ENCODE assay signal across 8 mouse cellular contexts in genomic region chr16:10783883-10784792, GRCm38 (mm10). TPM values are rescaled to one million over a fixed set of nuclear protein-coding genes. Genes with fewer than 3 reads are reported as not detected.
A peak's percentile ranks its signal among the peaks of the same experiment; 100 is the strongest.
DNase-seq lines count a peak whose midpoint lies in the region; ATAC-seq and TF ChIP-seq lines count a peak whose summit lies in the region.

No protein-coding gene starts in this region.

- H3K4me1 ChIP-seq in bone marrow macrophage, adult 2 months (ENCODE audit: control insufficient read depth, insufficient read depth, low read length): peaks cover 5% of the 10 kb centered on the region; the same call in 1 of the 2 replicates
- peaks cover 15% of the 10 kb centered on the region for H3K4me1 ChIP-seq in forebrain, embryonic 16.5 days (replicated peaks; ENCODE audit: control insufficient read depth, insufficient read depth, low read length)
- peaks cover 43% of the 10 kb centered on the region for H3K4me1 ChIP-seq in intestine, embryonic 15.5 days (replicated peaks)
- 0 out of 4 replicates have a peak, but pooled peaks cover 0 to 2% of the 10 kb centered on the region in 2 experiments for H3K4me1 ChIP-seq in liver, embryonic 14.5 days (replicated peaks; ENCODE audit: control insufficient read depth in 2 of 2, insufficient read depth in 2 of 2, low read length in 1 of 2)
- peaks cover 24% of the 10 kb centered on the region for H3K4me1 ChIP-seq in olfactory bulb, adult 2 months (ENCODE audit: control insufficient read depth, insufficient read depth, low read length)

- DNase-seq in layer of hippocampus, postnatal 14 days (ENCODE audit: low spot score in 2 of 2): peak; percentile 16 to 25
- no peak for DNase-seq in layer of hippocampus, adult 8-10 months (ENCODE audit: low spot score in 2 of 2)
- no peak for DNase-seq in liver, embryonic 14.5 days (ENCODE audit: low read depth in 3 of 3, low spot score in 3 of 3)

- TF ChIP-seq CTCF in bone marrow macrophage, adult 2 months (IDR thresholded peaks at IDR 0.05; ENCODE audit: low read depth, low read length): no peak
- TF ChIP-seq CTCF in liver, embryonic 14.5 days (IDR thresholded peaks at IDR 0.05; ENCODE audit: low read depth): no peak
- no peak for TF ChIP-seq CTCF in olfactory bulb, adult 2 months (IDR thresholded peaks at IDR 0.05; ENCODE audit: insufficient read depth, low read depth, low read length)

- no peak for ATAC-seq in forebrain, embryonic 16.5 days
- peak; percentile 6 for ATAC-seq in intestine, embryonic 15.5 days
- no peak for ATAC-seq in liver, embryonic 14.5 days (ENCODE audit: insufficient read depth)
- no peak for ATAC-seq in megakaryocyte-erythroid progenitor cell, adult 5-6 weeks (replicated peaks; ENCODE audit: low FRiP score, low TSS enrichment, poor library complexity, severe bottlenecking)

- H3K36me3 ChIP-seq in forebrain, embryonic 16.5 days (ENCODE audit: control insufficient read depth, insufficient read depth): no peaks in the 10 kb centered on the region
- no peaks in the 10 kb centered on the region for H3K36me3 ChIP-seq in intestine, embryonic 15.5 days
- no peaks in the 10 kb centered on the region for H3K36me3 ChIP-seq in liver, embryonic 14.5 days (replicated peaks; ENCODE audit: control insufficient read depth, insufficient read depth, low read depth)

- no peak overlapping the region for H3K27ac ChIP-seq in bone marrow macrophage, adult 2 months (ENCODE audit: insufficient read depth, low read depth, low read length)
- no peak overlapping the region for H3K27ac ChIP-seq in forebrain, embryonic 16.5 days (ENCODE audit: low read length)
- H3K27ac ChIP-seq in intestine, embryonic 15.5 days: peak overlapping the region; percentile 99
- no peak overlapping the region for H3K27ac ChIP-seq in liver, embryonic 14.5 days
- no peak overlapping the region for H3K27ac ChIP-seq in olfactory bulb, adult 2 months (ENCODE audit: insufficient read depth, low read depth, low read length)

- H3K27me3 ChIP-seq in forebrain, embryonic 16.5 days (replicated peaks; ENCODE audit: control insufficient read depth, insufficient read depth, low read length): peaks cover 14% of the 10 kb centered on the region
- no peaks in the 10 kb centered on the region for H3K27me3 ChIP-seq in intestine, embryonic 15.5 days (replicated peaks)
- peaks cover 26% of the 10 kb centered on the region for H3K27me3 ChIP-seq in liver, embryonic 14.5 days (ENCODE audit: control insufficient read depth, insufficient read depth, low read length)

- WGBS in forebrain, embryonic 16.5 days: 3% methylated on average over 81 of the region's 81 CpGs
- WGBS in intestine, embryonic 15.5 days: 1% methylated on average over 81 of the region's 81 CpGs
- WGBS in liver, embryonic 14.5 days (ENCODE audit: insufficient replicate concordance): 3% methylated on average over 80 of the region's 81 CpGs
- WGBS in olfactory bulb, adult 2 months: 4% methylated on average over 81 of the region's 81 CpGs

- H3K4me2 ChIP-seq in forebrain, embryonic 16.5 days (ENCODE audit: low read length): peak overlapping the region; percentile 100
- peak overlapping the region; percentile 91 for H3K4me2 ChIP-seq in intestine, embryonic 15.5 days (replicated peaks)
- peak overlapping the region; percentile 93 for H3K4me2 ChIP-seq in liver, embryonic 14.5 days (ENCODE audit: low read depth)

- no peak for TF ChIP-seq EP300 in liver, embryonic 14.5 days (IDR thresholded peaks at IDR 0.05; ENCODE audit: low read depth)

- no peak for TF ChIP-seq POLR2A in bone marrow macrophage, adult 2 months (IDR thresholded peaks at IDR 0.05; ENCODE audit: borderline replicate concordance, low read depth, low read length)
- no peak for TF ChIP-seq POLR2A in olfactory bulb, adult 2 months (IDR thresholded peaks at IDR 0.05; ENCODE audit: insufficient read depth, low read depth, low read length)

- peak overlapping the region; percentile 79 for H3K9ac ChIP-seq in forebrain, embryonic 16.5 days (replicated peaks; ENCODE audit: low read depth, low read length)
- H3K9ac ChIP-seq in intestine, embryonic 15.5 days: peak overlapping the region; percentile 71
- no peak overlapping the region for H3K9ac ChIP-seq in liver, embryonic 14.5 days (replicated peaks)

- peak overlapping the region; percentile 81 for H3K4me3 ChIP-seq in bone marrow macrophage, adult 2 months (ENCODE audit: insufficient read depth, low read length)
- H3K4me3 ChIP-seq in forebrain, embryonic 16.5 days (replicated peaks; ENCODE audit: low read length): peak overlapping the region; percentile 76
- H3K4me3 ChIP-seq in intestine, embryonic 15.5 days (replicated peaks): peak overlapping the region; percentile 83
- peak overlapping the region; percentile 42 to 81 for H3K4me3 ChIP-seq in liver, embryonic 14.5 days (ENCODE audit: insufficient read depth in 1 of 2, low read depth in 2 of 2, low read length in 2 of 2)
- peak overlapping the region; percentile 69 for H3K4me3 ChIP-seq in olfactory bulb, adult 2 months (ENCODE audit: insufficient read depth, low read depth, low read length)

- no peaks in the 10 kb centered on the region for H3K9me3 ChIP-seq in forebrain, embryonic 16.5 days (ENCODE audit: control insufficient read depth, low read length)
- no peaks in the 10 kb centered on the region for H3K9me3 ChIP-seq in intestine, embryonic 15.5 days
- H3K9me3 ChIP-seq in liver, embryonic 14.5 days (ENCODE audit: control insufficient read depth, low read length): no peaks in the 10 kb centered on the region

RNA-seq across cellular contexts. Expression of gene Socs1, which starts 1.2 kb away (rescaled TPM):
- 1 to 10 TPM; 1.1 to 1.3 TPM for total RNA-seq in layer of hippocampus, postnatal 14 days (2021)
- total RNA-seq in layer of hippocampus, adult 8-10 months (2022): 1 to 10 TPM in 1 of 4 experiments, under 1 TPM in 3; 0.53 to 1.2 (median 0.76) TPM
- 0.57 and 0.75 TPM in 2 replicates for polyA plus RNA-seq in bone marrow macrophage, adult 2 months (2012; ENCODE audit: insufficient read depth, insufficient read length, missing spikeins)
- 1.7 and 2.2 TPM in 2 replicates for polyA plus RNA-seq in forebrain, embryonic 16.5 days (2015; fragmentation: Nextera tagmentation; extraction: Ambion mirVana)
- polyA plus RNA-seq in intestine, embryonic 15.5 days (2015; fragmentation: Nextera tagmentation; extraction: Ambion mirVana): 5.7 and 6.9 TPM in 2 replicates
- 0.35 and 0.36 TPM in 2 replicates for polyA plus RNA-seq in liver, embryonic 14.5 days (2012; rRNA removed)
- 0.36 and 0.56 TPM in 2 replicates for polyA plus RNA-seq in liver, embryonic 14.5 days (2014; fragmentation: Nextera tagmentation; extraction: Ambion mirVana)
- not detected in 2 replicates for polyA plus RNA-seq in olfactory bulb, adult 2 months (2012; ENCODE audit: insufficient read depth, insufficient read length, low replicate concordance, missing spikeins)
- total RNA-seq in megakaryocyte-erythroid progenitor cell, adult 5-6 weeks (2014; fragmentation: Nextera tagmentation): 0.39 and 1.4 TPM in 2 replicates
- 0.80 and 1.1 TPM in 2 replicates for total RNA-seq in megakaryocyte-erythroid progenitor cell, adult 5-6 weeks (2017)

RNA-seq across cellular contexts. Expression of gene Tnp2, which starts 4.3 kb away (rescaled TPM):
- total RNA-seq in layer of hippocampus, postnatal 14 days (2021): not detected
- not detected for total RNA-seq in layer of hippocampus, adult 8-10 months (2022)
- polyA plus RNA-seq in bone marrow macrophage, adult 2 months (2012; ENCODE audit: insufficient read depth, insufficient read length, missing spikeins): not detected in 2 replicates
- polyA plus RNA-seq in forebrain, embryonic 16.5 days (2015; fragmentation: Nextera tagmentation; extraction: Ambion mirVana): not detected in 2 replicates
- polyA plus RNA-seq in intestine, embryonic 15.5 days (2015; fragmentation: Nextera tagmentation; extraction: Ambion mirVana): not detected in 2 replicates
- polyA plus RNA-seq in liver, embryonic 14.5 days (2012; rRNA removed): not detected in 2 replicates
- polyA plus RNA-seq in liver, embryonic 14.5 days (2014; fragmentation: Nextera tagmentation; extraction: Ambion mirVana): not detected in 2 replicates
- polyA plus RNA-seq in olfactory bulb, adult 2 months (2012; ENCODE audit: insufficient read depth, insufficient read length, low replicate concordance, missing spikeins): not detected in 2 replicates
- not detected in 2 replicates for total RNA-seq in megakaryocyte-erythroid progenitor cell, adult 5-6 weeks (2014; fragmentation: Nextera tagmentation)
- total RNA-seq in megakaryocyte-erythroid progenitor cell, adult 5-6 weeks (2017): not detected in 2 replicates

RNA-seq across cellular contexts. Expression of gene Prm3, which starts 6.6 kb away (rescaled TPM):
- not detected for total RNA-seq in layer of hippocampus, postnatal 14 days (2021)
- total RNA-seq in layer of hippocampus, adult 8-10 months (2022): not detected
- not detected in 2 replicates for polyA plus RNA-seq in bone marrow macrophage, adult 2 months (2012; ENCODE audit: insufficient read depth, insufficient read length, missing spikeins)
- polyA plus RNA-seq in forebrain, embryonic 16.5 days (2015; fragmentation: Nextera tagmentation; extraction: Ambion mirVana): not detected in 2 replicates
- polyA plus RNA-seq in intestine, embryonic 15.5 days (2015; fragmentation: Nextera tagmentation; extraction: Ambion mirVana): not detected in 2 replicates
- not detected in 2 replicates for polyA plus RNA-seq in liver, embryonic 14.5 days (2012; rRNA removed)
- polyA plus RNA-seq in liver, embryonic 14.5 days (2014; fragmentation: Nextera tagmentation; extraction: Ambion mirVana): not detected in 2 replicates
- polyA plus RNA-seq in olfactory bulb, adult 2 months (2012; ENCODE audit: insufficient read depth, insufficient read length, low replicate concordance, missing spikeins): not detected in 2 replicates
- total RNA-seq in megakaryocyte-erythroid progenitor cell, adult 5-6 weeks (2014; fragmentation: Nextera tagmentation): not detected in 2 replicates
- total RNA-seq in megakaryocyte-erythroid progenitor cell, adult 5-6 weeks (2017): not detected in 2 replicates

RNA-seq across cellular contexts. Expression of gene Prm2, which starts 11.8 kb away (rescaled TPM):
- total RNA-seq in layer of hippocampus, postnatal 14 days (2021): not detected
- total RNA-seq in layer of hippocampus, adult 8-10 months (2022): not detected
- polyA plus RNA-seq in bone marrow macrophage, adult 2 months (2012; ENCODE audit: insufficient read depth, insufficient read length, missing spikeins): not detected in 2 replicates
- not detected in 2 replicates for polyA plus RNA-seq in forebrain, embryonic 16.5 days (2015; fragmentation: Nextera tagmentation; extraction: Ambion mirVana)
- polyA plus RNA-seq in intestine, embryonic 15.5 days (2015; fragmentation: Nextera tagmentation; extraction: Ambion mirVana): not detected in 2 replicates
- polyA plus RNA-seq in liver, embryonic 14.5 days (2012; rRNA removed): not detected in 2 replicates
- not detected in 2 replicates for polyA plus RNA-seq in liver, embryonic 14.5 days (2014; fragmentation: Nextera tagmentation; extraction: Ambion mirVana)
- polyA plus RNA-seq in olfactory bulb, adult 2 months (2012; ENCODE audit: insufficient read depth, insufficient read length, low replicate concordance, missing spikeins): not detected in 2 replicates
- total RNA-seq in megakaryocyte-erythroid progenitor cell, adult 5-6 weeks (2014; fragmentation: Nextera tagmentation): not detected in 2 replicates
- total RNA-seq in megakaryocyte-erythroid progenitor cell, adult 5-6 weeks (2017): not detected in 2 replicates

RNA-seq across cellular contexts. Expression of gene Prm1, which starts 21.5 kb away (rescaled TPM):
- total RNA-seq in layer of hippocampus, postnatal 14 days (2021): not detected
- not detected for total RNA-seq in layer of hippocampus, adult 8-10 months (2022)
- not detected in 2 replicates for polyA plus RNA-seq in bone marrow macrophage, adult 2 months (2012; ENCODE audit: insufficient read depth, insufficient read length, missing spikeins)
- not detected in 2 replicates for polyA plus RNA-seq in forebrain, embryonic 16.5 days (2015; fragmentation: Nextera tagmentation; extraction: Ambion mirVana)
- not detected in 2 replicates for polyA plus RNA-seq in intestine, embryonic 15.5 days (2015; fragmentation: Nextera tagmentation; extraction: Ambion mirVana)
- not detected in 2 replicates for polyA plus RNA-seq in liver, embryonic 14.5 days (2012; rRNA removed)
- polyA plus RNA-seq in liver, embryonic 14.5 days (2014; fragmentation: Nextera tagmentation; extraction: Ambion mirVana): not detected in 2 replicates
- polyA plus RNA-seq in olfactory bulb, adult 2 months (2012; ENCODE audit: insufficient read depth, insufficient read length, low replicate concordance, missing spikeins): not detected in 2 replicates
- total RNA-seq in megakaryocyte-erythroid progenitor cell, adult 5-6 weeks (2014; fragmentation: Nextera tagmentation): not detected in 2 replicates
- not detected in 2 replicates for total RNA-seq in megakaryocyte-erythroid progenitor cell, adult 5-6 weeks (2017)

Comparison
In these comparisons a context has a peak if more than half of its experiments do, and no peak if none do; other contexts are left out.
1. DNase-seq: peak in layer of hippocampus, postnatal 14 days (2 of 2); none in layer of hippocampus, adult 8-10 months (0 of 2) and liver, embryonic 14.5 days (0 of 3).
2. Peak in every context shown above with its lines, with median percentiles within 50 percentile points of each other: H3K4me3 ChIP-seq and H3K4me2 ChIP-seq.